Mouse (Mus musculus) heart, adult 2 months (tissue): Measurements from ENCODE around the gene Galt.

Experiments used
- CTCF ChIP-seq: fragments of 200-600 bp; IDR thresholded peaks from 2 replicates; pipeline ENCODE4 v1.8.1; 2022; ENCODE audit warnings: antibody characterized with exemption, mild to moderate bottlenecking, moderate library complexity
- EP300 ChIP-seq: fragments of 200-500 bp; IDR thresholded peaks from 2 replicates; pipeline ENCODE4 v1.6.1; 2011; ENCODE audit warnings: low read depth, low read length, control low read depth; ENCODE audit not compliant: insufficient read depth
- POLR2A ChIP-seq: fragments of 200-500 bp; IDR thresholded peaks from 2 replicates; pipeline ENCODE4 v1.6.1; 2011; ENCODE audit warnings: mild to moderate bottlenecking, low read depth, low read length, control low read depth; ENCODE audit not compliant: insufficient read depth

DNA sequence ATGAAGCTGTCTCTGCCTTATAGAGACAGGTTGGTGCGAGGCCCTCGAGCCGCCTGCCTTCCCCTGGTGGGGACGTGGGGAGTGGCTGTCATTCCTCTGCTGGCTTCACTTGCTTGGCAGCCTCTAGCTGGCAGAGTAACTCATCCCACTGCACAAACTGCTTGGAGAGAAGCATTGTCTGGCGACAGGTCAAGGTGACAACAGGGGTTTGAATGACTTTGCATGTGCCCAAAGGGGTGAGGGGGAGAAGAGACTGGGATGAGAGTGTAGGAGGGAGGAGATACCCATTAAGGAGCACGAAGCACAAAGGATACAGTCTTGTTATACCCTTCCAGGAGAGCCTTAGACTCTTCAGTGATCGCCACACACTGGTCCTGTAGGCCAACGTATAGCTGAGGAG, 39.9 kb upstream of the Galt start:
- TF ChIP-seq POLR2A: no peak
- no peak for TF ChIP-seq CTCF
- no peak for TF ChIP-seq EP300
